Mouse (Mus musculus) gastrocnemius, postnatal 10 days (tissue): ENCODE data around the gene Tcf12. TPM values are rescaled to one million over a fixed set of nuclear protein-coding genes. Genes with fewer than 3 reads are reported as not detected.
A peak's percentile ranks its signal among the peaks of the same experiment; 100 is the strongest.

ENCODE experiments used
- DNase-seq: peaks from one replicate; pipeline ENCODE4 v3.0.0; 2021; ENCODE audit warnings: mixed read lengths
- total RNA-seq, 2 experiments: library from RNA; stranded (reverse); gene quantifications; 2 replicates each; pipeline ENCODE4 v1.2.3; 2021

The Tcf12 gene
- total RNA-seq, 2 experiments from 2014 or later, result 67.1 to 76.9 TPM

GRCm38 (mm10) chr9:71835203-71835815 is 276.4 kb downstream of the Tcf12 start:
- DNase-seq, result no peak

DNA sequence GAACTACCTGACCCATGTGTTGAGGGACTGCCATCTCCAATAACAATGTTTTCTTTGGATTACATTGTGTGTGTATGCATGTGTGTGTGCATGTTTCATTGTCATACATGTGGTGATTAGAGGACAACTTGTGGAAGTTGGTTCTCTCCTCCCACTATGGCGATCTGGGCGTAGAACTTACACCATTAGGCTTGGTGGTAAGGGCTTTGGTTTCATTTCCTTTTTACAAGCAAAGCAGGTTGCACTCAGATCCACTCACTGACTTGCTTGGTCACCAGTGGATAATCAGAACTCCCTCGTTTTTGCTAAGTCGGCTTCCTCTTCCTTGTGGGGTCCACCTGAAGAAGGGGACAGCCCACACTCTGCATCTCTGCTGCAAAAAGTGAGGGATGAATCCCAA is 277.0 kb downstream of the Tcf12 start:
- DNase-seq, result no peak

- peak; percentile 86 for DNase-seq
These were observed 279.6 kb downstream of the Tcf12 start for GRCm38 (mm10) chr9:71831756-71832699.

DNA sequence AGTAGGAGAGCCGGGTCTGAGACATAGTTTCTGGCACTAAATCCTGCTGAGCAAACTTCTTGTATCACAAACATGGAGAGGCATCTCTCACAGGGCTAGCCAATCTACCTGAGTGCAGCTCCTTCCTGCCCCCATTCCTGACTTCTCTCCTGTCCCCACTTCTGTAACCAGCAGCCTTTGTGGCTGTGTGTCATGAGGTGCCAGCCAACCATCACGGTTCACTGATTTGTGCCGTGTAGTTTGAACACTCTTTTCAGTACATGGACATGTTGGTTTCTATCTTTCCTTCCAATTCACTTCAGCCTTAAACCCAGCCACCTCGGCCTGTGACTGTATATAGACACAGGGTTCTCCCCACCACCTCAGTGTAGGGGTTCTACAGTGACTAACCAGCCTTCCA is 280.7 kb downstream of the Tcf12 start:
- DNase-seq, result no peak

DNA sequence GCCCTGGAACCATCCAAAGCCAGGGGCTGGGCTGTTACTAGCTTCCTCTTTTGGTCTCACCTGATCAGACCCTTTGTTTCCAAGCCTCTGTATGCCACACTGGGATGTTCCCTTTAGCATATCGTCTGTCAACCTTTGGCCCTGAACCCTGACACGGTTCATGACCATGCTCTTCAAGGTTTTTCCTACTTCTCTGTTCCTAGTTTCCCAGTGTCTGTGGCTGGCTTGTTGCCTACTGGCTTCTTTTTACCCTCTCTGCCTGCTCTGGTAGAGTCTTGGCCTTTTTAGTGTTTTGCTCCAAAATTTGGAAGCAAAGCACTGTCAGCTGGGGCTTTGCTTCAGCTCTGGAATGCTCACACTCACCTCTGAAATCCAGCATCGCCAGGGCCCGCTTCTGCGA is 281.3 kb downstream of the Tcf12 start:
- no peak for DNase-seq

DNA sequence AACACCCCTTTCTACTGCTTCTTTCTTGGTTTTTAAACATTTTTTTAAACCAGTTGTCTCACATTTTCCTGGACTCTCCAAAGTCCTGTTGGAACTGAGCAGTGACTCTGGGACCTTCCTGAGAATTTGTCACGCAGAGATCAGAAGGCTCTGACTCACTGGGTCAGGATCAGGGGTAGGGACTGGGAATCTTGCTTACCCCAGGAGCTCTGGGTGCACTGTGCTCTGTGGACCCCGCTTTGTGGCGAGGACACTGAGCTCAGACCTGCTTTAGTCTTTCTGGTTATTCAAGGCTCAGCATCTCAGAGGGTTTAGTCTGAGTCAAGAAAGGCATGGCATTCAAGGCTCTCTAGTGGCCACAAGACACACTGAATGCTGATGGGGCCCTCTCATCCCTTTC is 281.9 kb downstream of the Tcf12 start:
- no peak for DNase-seq

GRCm38 (mm10) chr9:71829137-71829536 is 282.5 kb downstream of the Tcf12 start:
- DNase-seq, result no peak

- no peak for DNase-seq
These were observed 284.3 kb downstream of the Tcf12 start for GRCm38 (mm10) chr9:71827371-71827770.

DNA sequence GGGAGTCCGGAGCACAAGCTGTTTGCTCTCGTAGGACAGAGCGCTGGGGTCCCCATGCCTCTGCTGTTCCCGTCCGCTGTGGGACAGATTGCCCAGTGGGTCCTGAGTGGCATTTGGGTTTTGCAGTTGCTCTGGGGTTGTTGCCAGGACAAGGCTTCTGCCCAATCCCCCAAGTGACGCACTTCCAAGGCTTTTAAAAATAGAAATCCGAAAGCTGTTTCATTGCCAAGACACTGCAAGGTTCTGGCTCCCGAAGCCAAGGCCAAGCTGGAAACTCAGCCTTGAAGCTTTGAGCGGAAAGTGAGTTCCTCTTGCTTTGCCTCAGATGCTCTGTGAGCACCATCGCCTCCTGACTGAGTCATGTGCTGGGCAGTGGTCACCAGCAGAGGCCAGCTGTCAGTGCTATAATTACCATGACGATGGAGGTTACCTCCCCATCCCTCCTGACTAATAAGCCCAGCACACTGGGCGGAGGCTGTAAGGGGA is 285.6 kb downstream of the Tcf12 start:
- DNase-seq, result peak; percentile 56

- no peak for DNase-seq
These were observed 289.7 kb downstream of the Tcf12 start for GRCm38 (mm10) chr9:71822003-71822402.

DNA sequence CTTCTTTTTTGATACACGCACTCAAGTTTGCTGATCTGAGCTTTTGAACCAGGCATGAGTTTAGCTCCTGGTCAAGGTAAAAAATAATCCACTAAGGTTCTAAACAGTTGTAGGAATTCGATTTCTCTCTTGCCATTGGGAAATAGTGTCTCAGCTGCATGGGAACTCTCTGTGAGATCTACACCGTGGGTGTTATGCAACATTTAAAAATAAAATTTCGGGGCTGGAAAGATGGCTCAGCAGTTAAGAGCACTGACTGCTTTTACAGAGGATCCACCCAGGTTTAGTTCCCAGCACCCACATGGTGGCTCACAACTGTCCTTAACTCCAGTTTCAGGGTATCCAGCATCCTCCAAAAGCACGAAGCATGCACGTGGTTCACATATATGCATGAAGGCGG is 293.2 kb downstream of the Tcf12 start:
- no peak for DNase-seq

GRCm38 (mm10) chr9:71816121-71816520 is 295.6 kb downstream of the Tcf12 start:
- no peak for DNase-seq

- no peak for DNase-seq
These were observed 298.1 kb downstream of the Tcf12 start for GRCm38 (mm10) chr9:71813565-71813964.

DNA sequence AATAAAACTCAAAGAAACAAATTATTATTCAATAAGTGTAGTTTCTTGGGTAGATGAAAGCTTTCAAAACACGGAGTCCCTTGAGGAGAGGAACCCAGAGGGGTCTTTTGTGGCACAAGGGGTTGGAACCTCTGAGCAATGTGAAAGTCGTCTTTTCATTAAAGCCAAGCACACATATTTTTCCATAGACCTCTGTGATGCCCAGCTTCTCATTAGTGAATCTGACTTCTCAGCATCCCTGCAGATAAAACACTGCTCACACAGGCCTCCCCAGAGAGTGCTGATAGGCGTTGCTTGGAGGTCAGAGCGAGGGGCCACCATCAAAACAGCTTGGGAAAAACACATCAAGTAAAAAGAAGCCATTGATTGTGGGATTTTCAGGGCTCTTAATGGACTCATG is 298.8 kb downstream of the Tcf12 start:
- no peak for DNase-seq

DNA sequence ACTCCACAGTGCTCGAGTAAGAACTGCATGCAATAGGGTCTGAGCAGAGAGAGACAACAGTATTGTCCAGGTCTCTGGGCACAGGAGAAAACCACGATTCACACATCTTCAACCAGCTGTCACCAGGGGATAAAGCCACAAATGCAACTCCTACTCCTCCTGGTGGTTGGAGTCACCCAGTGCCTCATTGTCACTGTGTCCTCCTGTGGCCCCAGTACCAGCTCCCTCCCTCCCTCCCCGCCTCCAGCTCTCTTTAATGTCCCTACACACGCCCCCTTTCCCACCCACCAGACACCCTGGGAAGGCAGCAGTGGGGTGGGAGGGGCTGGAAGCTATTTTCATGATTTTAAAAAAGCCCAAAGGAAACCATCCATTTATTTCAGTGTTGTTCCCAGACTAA is 299.3 kb downstream of the Tcf12 start:
- DNase-seq, result no peak

- no peak for DNase-seq
These were observed 300.3 kb downstream of the Tcf12 start for GRCm38 (mm10) chr9:71811404-71811803.

DNA sequence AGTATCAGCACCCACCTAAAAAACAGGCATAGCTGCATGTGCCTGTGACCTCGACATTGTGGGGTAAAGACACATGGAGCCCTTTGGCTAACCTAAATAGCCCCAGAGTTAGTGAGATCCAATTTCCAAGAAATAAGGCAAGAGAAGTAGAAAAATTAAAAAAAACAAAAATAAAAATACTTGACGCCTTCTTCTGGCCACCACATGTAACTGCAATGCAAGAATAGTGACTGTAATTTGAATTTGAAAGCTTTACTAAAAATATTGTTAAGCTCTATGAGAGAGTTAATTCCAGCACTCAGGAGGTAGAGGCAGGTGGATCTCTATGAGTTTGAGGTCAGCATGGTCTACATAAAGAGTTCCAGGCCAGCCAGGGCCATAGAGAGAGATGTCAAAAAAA is 300.9 kb downstream of the Tcf12 start:
- DNase-seq, result no peak

- DNase-seq, result no peak
These were observed 302.9 kb downstream of the Tcf12 start for GRCm38 (mm10) chr9:71808640-71809254.

GRCm38 (mm10) chr9:71807801-71808200 is 303.9 kb downstream of the Tcf12 start:
- no peak for DNase-seq

- peak; percentile 85 for DNase-seq
These were observed 305.3 kb downstream of the Tcf12 start for GRCm38 (mm10) chr9:71806422-71806805.

- no peak for DNase-seq
These were observed 305.8 kb downstream of the Tcf12 start for GRCm38 (mm10) chr9:71805646-71806421.

DNA sequence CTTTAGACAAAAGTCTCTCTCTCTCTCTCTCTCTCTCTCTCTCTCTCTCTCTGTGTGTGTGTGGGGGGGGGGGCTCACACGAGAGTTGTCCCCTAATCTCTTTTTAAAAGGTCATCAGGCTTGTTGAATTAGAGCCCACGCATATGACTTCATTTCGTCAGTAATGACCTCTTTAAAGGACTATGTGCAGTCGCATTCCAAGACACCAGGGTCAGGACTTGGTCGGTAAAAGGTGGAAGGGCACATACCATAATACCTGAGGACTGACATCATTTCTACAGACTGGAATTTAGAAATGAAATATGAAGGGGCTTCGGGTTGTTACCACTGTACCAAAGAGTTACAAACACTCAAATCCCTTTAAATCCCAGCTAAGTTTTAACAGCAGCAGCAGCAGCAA is 307.6 kb downstream of the Tcf12 start:
- DNase-seq, result no peak
